Mouse (Mus musculus): ENCODE measurements around the gene Brip1.

Brip1 gene

GRCm38 (mm10) chr11:86115955-86116354 is 85.0 kb downstream of the Brip1 start:
- DNase-seq (ENCODE audit: low read depth, low spot score) = no peak

- DNase-seq (ENCODE audit: low read depth, low spot score) = no peak
Measured at GRCm38 (mm10) chr11:86107276-86107675, 93.7 kb downstream of the Brip1 start.

GRCm38 (mm10) chr11:86106596-86106995 is 94.4 kb downstream of the Brip1 start:
- DNase-seq (ENCODE audit: low read depth, low spot score) = no peak

GRCm38 (mm10) chr11:86101191-86101590 is 99.8 kb downstream of the Brip1 start:
- no peak for DNase-seq (ENCODE audit: low read depth, low spot score)

- no peak for DNase-seq (ENCODE audit: low read depth, low spot score)
Measured at GRCm38 (mm10) chr11:86099341-86099740, 101.7 kb downstream of the Brip1 start.

- no peak for DNase-seq (ENCODE audit: low read depth, low spot score)
Measured at GRCm38 (mm10) chr11:86088815-86089214, 112.2 kb downstream of the Brip1 start.

GRCm38 (mm10) chr11:86084522-86084921 is 116.5 kb downstream of the Brip1 start:
- no peak for DNase-seq (ENCODE audit: low read depth, low spot score)

GRCm38 (mm10) chr11:86078025-86078424 is 123.0 kb downstream of the Brip1 start:
- DNase-seq (ENCODE audit: low read depth, low spot score) = no peak

GRCm38 (mm10) chr11:86076966-86077365 is 124.0 kb downstream of the Brip1 start:
- no peak for DNase-seq (ENCODE audit: low read depth, low spot score)

- DNase-seq (ENCODE audit: low read depth, low spot score) = no peak
Measured at GRCm38 (mm10) chr11:86076403-86076802, 124.6 kb downstream of the Brip1 start.

GRCm38 (mm10) chr11:86075371-86075770 is 125.6 kb downstream of the Brip1 start:
- no peak for DNase-seq (ENCODE audit: low read depth, low spot score)

- DNase-seq (ENCODE audit: low read depth, low spot score) = no peak
Measured at GRCm38 (mm10) chr11:86068651-86069050, 132.3 kb downstream of the Brip1 start.

GRCm38 (mm10) chr11:86067154-86067553 is 133.8 kb downstream of the Brip1 start:
- DNase-seq (ENCODE audit: low read depth, low spot score) = no peak

- DNase-seq (ENCODE audit: low read depth, low spot score) = no peak
Measured at GRCm38 (mm10) chr11:86064881-86065280, 136.1 kb downstream of the Brip1 start.

- DNase-seq (ENCODE audit: low read depth, low spot score) = no peak
Measured at GRCm38 (mm10) chr11:86061243-86061642, 139.8 kb downstream of the Brip1 start.

GRCm38 (mm10) chr11:86059123-86059522 is 141.9 kb downstream of the Brip1 start:
- DNase-seq (ENCODE audit: low read depth, low spot score) = no peak

- no peak for DNase-seq (ENCODE audit: low read depth, low spot score)
Measured at GRCm38 (mm10) chr11:86055806-86056205, 145.2 kb downstream of the Brip1 start.

- DNase-seq (ENCODE audit: low read depth, low spot score) = no peak
Measured at GRCm38 (mm10) chr11:86051383-86051782, 149.6 kb downstream of the Brip1 start.

- no peak for DNase-seq (ENCODE audit: low read depth, low spot score)
Measured at GRCm38 (mm10) chr11:86050430-86051280, 150.3 kb downstream of the Brip1 start.

- DNase-seq (ENCODE audit: low read depth, low spot score) = no peak
Measured at GRCm38 (mm10) chr11:86039994-86040393, 161.0 kb downstream of the Brip1 start.

- no peak for DNase-seq (ENCODE audit: low read depth, low spot score)
Measured at GRCm38 (mm10) chr11:86039355-86039754, 161.6 kb downstream of the Brip1 start.

- no peak for DNase-seq (ENCODE audit: low read depth, low spot score)
Measured at GRCm38 (mm10) chr11:86038701-86039100, 162.3 kb downstream of the Brip1 start.

- no peak for DNase-seq (ENCODE audit: low read depth, low spot score)
Measured at GRCm38 (mm10) chr11:86032910-86033309, 168.1 kb downstream of the Brip1 start.

GRCm38 (mm10) chr11:86028034-86028433 is 173.0 kb downstream of the Brip1 start:
- DNase-seq (ENCODE audit: low read depth, low spot score) = no peak

Data from embryo, embryonic 11.5 days (tissue).